In genomic region chr5:51937320-51937719, GRCm38 (mm10) we compare ENCODE assay signal across 31 mouse cellular contexts.
"Had no signal": no experiment of that assay in that cellular context is flagged by ENCODE, and none has a peak within 500 bp of the region (broad histone marks: within the 10 kb centered on the region; RNA-seq: fewer than 3 reads in every experiment).

No protein-coding gene starts in this region.

- ATAC-seq: liver, embryonic 12.5 days; liver, postnatal 0 days; lung, postnatal 0 days; midbrain, embryonic 15.5 days; midbrain, embryonic 16.5 days had no signal

- H3K27me3 ChIP-seq: limb, embryonic 12.5 days; limb, embryonic 13.5 days; limb, embryonic 15.5 days; liver, embryonic 12.5 days; liver, embryonic 13.5 days; liver, embryonic 15.5 days; lung, embryonic 15.5 days; megakaryocyte, embryonic 14.5 days; midbrain, embryonic 12.5 days; midbrain, embryonic 15.5 days; neural tube, embryonic 12.5 days had no signal

- DNase-seq: left cerebral cortex, postnatal 4 days; liver; liver, embryonic 13.5 days; liver, postnatal 0 days; lung, adult 18-20 months; lung, adult 2 months; lung, embryonic 14.5 days; lung, postnatal 10 days; lung, postnatal 14 days; lung, postnatal 36 days; lung, postnatal 4 days; midbrain, embryonic 14.5 days had no signal

- H3K4me2 ChIP-seq: limb, embryonic 12.5 days; limb, embryonic 13.5 days; limb, embryonic 15.5 days; liver, embryonic 11.5 days; liver, embryonic 12.5 days; liver, embryonic 13.5 days; liver, embryonic 15.5 days; lung, embryonic 14.5 days; lung, embryonic 15.5 days; midbrain, embryonic 12.5 days; midbrain, embryonic 15.5 days; neural tube, embryonic 12.5 days had no signal

- H3K9ac ChIP-seq: limb, embryonic 12.5 days; limb, embryonic 13.5 days; limb, embryonic 15.5 days; liver, embryonic 12.5 days; liver, embryonic 13.5 days; liver, embryonic 14.5 days; liver, embryonic 15.5 days; liver, postnatal 0 days; lung, embryonic 14.5 days; lung, embryonic 15.5 days; midbrain, embryonic 12.5 days; midbrain, embryonic 15.5 days; neural tube, embryonic 12.5 days had no signal

- H3K27ac ChIP-seq: left cerebral cortex, adult 2 months; limb, embryonic 10.5 days; limb, embryonic 12.5 days; limb, embryonic 13.5 days; limb, embryonic 15.5 days; liver, embryonic 12.5 days; liver, embryonic 13.5 days; liver, embryonic 14.5 days; liver, embryonic 15.5 days; lung, embryonic 15.5 days; macrophage; midbrain, embryonic 10.5 days; midbrain, embryonic 12.5 days; midbrain, embryonic 15.5 days; neural tube, embryonic 12.5 days had no signal

- H3K36me3 ChIP-seq: limb, embryonic 10.5 days; limb, embryonic 12.5 days; limb, embryonic 13.5 days; limb, embryonic 15.5 days; liver, embryonic 12.5 days; liver, embryonic 13.5 days; liver, embryonic 15.5 days; lung, embryonic 15.5 days; midbrain, embryonic 10.5 days; midbrain, embryonic 12.5 days; midbrain, embryonic 15.5 days; neural tube, embryonic 12.5 days had no signal

- H3K4me3 ChIP-seq: left cerebral cortex, adult 2 months; limb, embryonic 10.5 days; limb, embryonic 12.5 days; limb, embryonic 13.5 days; limb, embryonic 15.5 days; liver, embryonic 12.5 days; liver, embryonic 13.5 days; liver, embryonic 15.5 days; lung, embryonic 15.5 days; megakaryocyte, embryonic 14.5 days; midbrain, embryonic 10.5 days; midbrain, embryonic 12.5 days; midbrain, embryonic 15.5 days; myocyte; neural tube, embryonic 12.5 days had no signal

- H3K9me3 ChIP-seq: limb, embryonic 10.5 days; limb, embryonic 12.5 days; limb, embryonic 13.5 days; limb, embryonic 15.5 days; liver, embryonic 12.5 days; liver, embryonic 13.5 days; liver, embryonic 15.5 days; lung, embryonic 15.5 days; midbrain, embryonic 10.5 days; midbrain, embryonic 12.5 days; midbrain, embryonic 15.5 days; neural tube, embryonic 12.5 days had no signal

- H3K4me1 ChIP-seq: limb, embryonic 12.5 days; limb, embryonic 13.5 days; limb, embryonic 15.5 days; megakaryocyte, embryonic 14.5 days; midbrain, embryonic 15.5 days; neural tube, embryonic 12.5 days had no signal
